Mouse (Mus musculus) myocyte (in vitro differentiated cells): ENCODE data around the gene Gm20388. TPM values are rescaled to one million over a fixed set of nuclear protein-coding genes. Genes with fewer than 3 reads are reported as not detected.

Source experiments
- H3K27me3 ChIP-seq: one replicate; pipeline ENCODE4 v1.6.1; 2011; ENCODE audit not compliant: control insufficient read depth, insufficient read depth, insufficient read length
- H3K36me3 ChIP-seq: one replicate; pipeline ENCODE4 v1.6.1; 2011; ENCODE audit not compliant: control insufficient read depth, insufficient read depth
- H3K4me2 ChIP-seq: one replicate; pipeline ENCODE4 v1.6.1; 2011; ENCODE audit warnings: low read depth, control low read depth
- H3K4me3 ChIP-seq: one replicate; pipeline ENCODE4 v1.5.1; 2011; ENCODE audit warnings: mild to moderate bottlenecking, control low read depth, moderate library complexity
- H3K79me2 ChIP-seq: one replicate; pipeline ENCODE4 v1.6.1; 2011; ENCODE audit not compliant: control insufficient read depth, insufficient read depth
- H3ac ChIP-seq: one replicate; pipeline ENCODE4 v1.6.1; 2011; ENCODE audit not compliant: control insufficient read depth, insufficient read length
- CEBPB ChIP-seq: IDR thresholded peaks from 2 replicates; pipeline ENCODE4 v1.6.1; 2011; ENCODE audit warnings: mild to moderate bottlenecking, moderate library complexity; ENCODE audit not compliant: poor library complexity, insufficient read depth, severe bottlenecking
- E2F4 ChIP-seq: IDR thresholded peaks from one replicate; pipeline ENCODE4 v1.6.1; 2011; ENCODE audit warnings: mild to moderate bottlenecking, control low read depth, moderate library complexity; ENCODE audit not compliant: insufficient read depth
- MAX ChIP-seq: IDR thresholded peaks from one replicate; pipeline ENCODE4 v1.6.1; 2011; ENCODE audit warnings: low read depth, mild to moderate bottlenecking, control low read depth
- MYOD1 ChIP-seq, 3 experiments: IDR thresholded peaks; one replicate each; pipeline ENCODE4 v1.6.1; 2011; ENCODE audit warnings: control low read depth in 2 of 3, low read depth in 2 of 3, mild to moderate bottlenecking in 2 of 3, moderate library complexity in 1 of 3; ENCODE audit not compliant: insufficient read length in 2 of 3, control insufficient read depth in 1 of 3
- MYOG ChIP-seq, 3 experiments: IDR thresholded peaks; one replicate each; pipeline ENCODE4 v1.6.1; 2011; ENCODE audit warnings: control low read depth in 2 of 3, low read depth in 2 of 3, mild to moderate bottlenecking in 2 of 3; ENCODE audit not compliant: insufficient read length in 2 of 3, control insufficient read depth in 1 of 3, insufficient read depth in 1 of 3
- POLR2A ChIP-seq: IDR thresholded peaks from one replicate; pipeline ENCODE4 v1.6.1; 2011; ENCODE audit warnings: low read depth, mild to moderate bottlenecking, control low read depth, moderate library complexity; ENCODE audit not compliant: insufficient read length
- POLR2AphosphoS2 ChIP-seq: IDR thresholded peaks from one replicate; pipeline ENCODE4 v1.6.1; 2011; ENCODE audit warnings: low read depth, control low read depth; ENCODE audit not compliant: insufficient read length
- REST ChIP-seq: IDR thresholded peaks from one replicate; pipeline ENCODE4 v1.6.1; 2011; ENCODE audit warnings: mild to moderate bottlenecking, control low read depth, moderate library complexity; ENCODE audit not compliant: insufficient read depth, insufficient read length
- SRF ChIP-seq: IDR thresholded peaks from one replicate; pipeline ENCODE4 v1.6.1; 2011; ENCODE audit warnings: low read depth; ENCODE audit not compliant: control insufficient read depth, insufficient read length
- TCF12 ChIP-seq: IDR thresholded peaks from one replicate; pipeline ENCODE4 v1.6.1; 2011; ENCODE audit warnings: mild to moderate bottlenecking, control low read depth; ENCODE audit not compliant: poor library complexity, insufficient read depth, severe bottlenecking
- TCF3 ChIP-seq: IDR thresholded peaks from one replicate; pipeline ENCODE4 v1.6.1; 2011; ENCODE audit warnings: low read depth, control low read depth; ENCODE audit not compliant: insufficient read length
- USF1 ChIP-seq: IDR thresholded peaks from one replicate; pipeline ENCODE4 v1.6.1; 2011; ENCODE audit warnings: low read depth, mild to moderate bottlenecking, control low read depth, moderate library complexity
- polyA plus RNA-seq: library from polyadenylated mRNA; unstranded; fragments of >200 nt; fragmentation: generic; extraction: Trizol; gene quantifications from one replicate; pipeline ENCODE4 v1.2.1, GENCODE M21; 2012; ENCODE audit warnings: missing spikeins

The Gm20388 gene
- polyA plus RNA-seq, 1 experiment, result 15.3 TPM

DNA sequence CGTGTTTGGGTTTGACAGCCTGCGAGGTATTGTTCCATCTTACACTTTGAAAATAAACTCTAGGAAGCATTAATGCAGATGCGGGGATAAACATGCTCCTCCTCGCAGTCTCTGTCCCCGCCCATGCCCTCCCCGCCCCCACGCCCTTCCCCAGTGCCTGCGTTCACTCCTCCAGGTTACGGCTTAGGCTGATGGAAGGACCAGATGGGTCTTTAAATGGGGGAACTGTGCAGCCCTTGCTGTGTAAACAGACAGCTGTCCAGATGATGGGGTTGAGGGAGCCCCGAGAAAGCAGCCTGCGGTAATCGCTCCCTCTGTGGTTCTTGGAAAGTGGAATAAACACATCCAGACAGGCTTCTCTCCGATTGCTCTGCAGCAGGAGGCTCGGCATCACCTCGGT, 1390.8 kb downstream of the Gm20388 start:
- Histone ChIP-seq H3K4me3 (no peak overlapping the region), H3K36me3 (no peaks in the 10 kb centered on the region), H3K27me3 (peaks cover 34% of the 10 kb centered on the region), H3K4me2 (no peak overlapping the region), H3ac (no peak overlapping the region), H3K79me2 (no peaks in the 10 kb centered on the region)
- TF ChIP-seq REST (no peak), MAX (no peak), E2F4 (no peak), CEBPB (no peak), TCF12 (no peak), SRF (no peak), POLR2A (no peak), MYOD1 (IDR thresholded peaks at IDR 0.05; ENCODE audit: control insufficient read depth in 1 of 3, insufficient read length in 2 of 3, low read depth in 2 of 3) (no peak), USF1 (no peak), TCF3 (no peak), POLR2AphosphoS2 (no peak), MYOG (IDR thresholded peaks at IDR 0.05; ENCODE audit: control insufficient read depth in 1 of 3, insufficient read depth in 1 of 3, insufficient read length in 2 of 3, low read depth in 2 of 3) (no peak)

DNA sequence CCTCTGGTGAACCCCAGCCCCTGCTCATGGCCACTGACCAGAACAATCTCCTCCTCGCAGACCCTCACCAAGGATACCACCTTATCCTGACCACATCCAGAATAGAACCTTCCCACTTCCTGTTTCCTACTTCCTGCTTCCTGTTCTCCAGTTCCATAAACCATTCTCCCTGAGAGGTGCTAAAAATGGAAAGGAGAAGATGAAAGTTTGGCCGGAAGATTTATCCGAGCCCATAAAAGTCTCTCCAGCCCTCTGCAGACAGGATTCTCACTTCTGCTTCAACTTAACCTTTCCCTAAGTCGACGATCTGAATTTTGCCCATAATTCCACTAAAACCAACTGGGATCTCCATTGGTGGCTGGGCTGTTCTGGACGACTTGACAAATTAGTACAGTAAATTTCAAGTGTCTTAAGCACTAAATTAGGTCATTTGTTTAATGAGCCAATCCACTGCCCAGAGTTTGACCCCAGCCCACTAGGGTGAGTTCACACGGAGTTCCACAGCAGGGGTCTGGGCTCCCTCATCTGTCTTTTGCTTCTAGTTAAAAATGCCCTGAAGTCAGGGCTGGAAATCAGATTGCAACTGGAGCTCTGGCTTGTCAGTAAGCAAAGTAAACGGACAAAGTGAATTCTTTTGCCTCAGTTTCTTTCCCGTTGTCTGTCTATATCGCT, 1391.5 kb downstream of the Gm20388 start:
- H3K4me2 ChIP-seq, result no peak overlapping the region
- TF ChIP-seq CEBPB (no peak), TCF3 (no peak), MYOD1 (IDR thresholded peaks at IDR 0.05; ENCODE audit: control insufficient read depth in 1 of 3, insufficient read length in 2 of 3, low read depth in 2 of 3) (no peak), MAX (no peak), SRF (no peak), REST (no peak), POLR2A (no peak)
- H3K27me3 ChIP-seq, result peaks cover 41% of the 10 kb centered on the region
- H3K4me3 ChIP-seq, result no peak overlapping the region
- H3ac ChIP-seq, result no peak overlapping the region
- no peaks in the 10 kb centered on the region for H3K79me2 ChIP-seq
- H3K36me3 ChIP-seq, result no peaks in the 10 kb centered on the region

DNA sequence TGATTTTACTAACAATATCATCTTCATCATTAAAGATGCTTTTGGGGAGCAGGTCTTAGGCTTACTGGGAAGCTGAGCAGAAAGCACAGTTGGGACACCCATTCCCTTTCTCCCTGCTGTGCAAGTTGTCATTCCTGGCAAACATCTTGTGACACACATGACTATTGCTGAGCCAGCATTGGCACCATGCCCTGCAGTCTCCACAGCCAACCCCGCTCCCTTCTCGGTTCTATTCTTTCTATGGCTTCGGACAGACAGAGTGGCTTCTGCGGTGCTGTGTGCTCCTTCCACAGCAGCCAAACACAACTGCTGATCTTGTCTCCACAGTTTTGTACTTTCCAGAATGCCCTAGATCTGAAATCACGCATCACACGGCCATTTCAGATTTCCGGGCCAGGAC, 1397.1 kb downstream of the Gm20388 start:
- H3K79me2 ChIP-seq, result no peaks in the 10 kb centered on the region
- no peak overlapping the region for H3K4me3 ChIP-seq
- no peak overlapping the region for H3K4me2 ChIP-seq
- no peaks in the 10 kb centered on the region for H3K36me3 ChIP-seq
- no peak overlapping the region for H3ac ChIP-seq
- TF ChIP-seq MYOG (IDR thresholded peaks at IDR 0.05; ENCODE audit: control insufficient read depth in 1 of 3, insufficient read depth in 1 of 3, insufficient read length in 2 of 3, low read depth in 2 of 3) (no peak), CEBPB (no peak)
- peaks cover 77% of the 10 kb centered on the region for H3K27me3 ChIP-seq

DNA sequence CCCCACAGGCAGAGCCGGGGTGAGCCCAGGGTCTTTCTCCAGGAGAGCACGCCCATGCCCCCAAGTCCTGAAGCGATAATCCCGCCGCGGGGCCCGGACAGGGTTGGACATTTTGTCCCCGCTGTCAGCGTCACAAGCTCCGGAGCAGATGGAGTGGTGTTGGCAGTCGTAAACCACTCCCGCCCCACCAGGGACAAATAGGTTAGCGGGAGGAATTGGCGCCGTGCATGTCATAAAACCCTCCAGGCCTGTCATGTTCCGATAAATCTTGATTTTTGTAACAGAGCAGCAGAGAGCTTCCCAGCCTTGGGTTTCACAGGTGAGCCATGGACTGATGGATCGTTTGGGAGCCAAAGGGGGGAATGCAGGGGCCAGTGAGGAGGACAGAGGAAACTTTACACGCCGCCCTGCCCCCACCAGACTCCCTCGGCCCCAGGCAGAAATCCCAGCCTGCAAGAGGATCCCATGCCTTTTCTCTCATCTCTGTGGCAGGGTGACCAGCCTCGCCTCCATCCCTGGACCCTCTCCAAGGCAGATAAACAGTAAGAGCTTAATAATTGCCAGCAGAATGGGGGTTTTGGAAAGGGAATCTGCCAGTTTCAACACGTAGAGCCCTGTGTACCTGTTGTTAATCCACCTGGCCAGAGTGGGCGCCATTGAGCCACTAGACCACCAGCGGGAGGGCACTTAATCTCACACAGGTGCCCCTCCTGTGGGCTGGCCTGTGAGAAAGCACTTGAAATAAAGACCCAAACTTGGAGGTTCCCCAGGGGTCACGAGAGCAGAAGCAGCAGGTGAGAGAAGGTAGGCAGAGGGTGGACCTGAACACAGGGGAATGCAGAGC, 1400.6 kb downstream of the Gm20388 start:
- Histone ChIP-seq H3ac (no peak overlapping the region), H3K79me2 (no peaks in the 10 kb centered on the region), H3K36me3 (no peaks in the 10 kb centered on the region), H3K4me3 (no peak overlapping the region), H3K4me2 (no peak overlapping the region), H3K27me3 (peaks cover 53% of the 10 kb centered on the region)
- TF ChIP-seq TCF12 (no peak), MAX (no peak), MYOD1 (IDR thresholded peaks at IDR 0.05; ENCODE audit: control insufficient read depth in 1 of 3, insufficient read length in 2 of 3, low read depth in 2 of 3) (no peak), CEBPB (no peak), SRF (no peak), REST (no peak), E2F4 (no peak), TCF3 (no peak), POLR2A (no peak), POLR2AphosphoS2 (no peak), MYOG (IDR thresholded peaks at IDR 0.05; ENCODE audit: control insufficient read depth in 1 of 3, insufficient read depth in 1 of 3, insufficient read length in 2 of 3, low read depth in 2 of 3) (no peak), USF1 (no peak)

DNA sequence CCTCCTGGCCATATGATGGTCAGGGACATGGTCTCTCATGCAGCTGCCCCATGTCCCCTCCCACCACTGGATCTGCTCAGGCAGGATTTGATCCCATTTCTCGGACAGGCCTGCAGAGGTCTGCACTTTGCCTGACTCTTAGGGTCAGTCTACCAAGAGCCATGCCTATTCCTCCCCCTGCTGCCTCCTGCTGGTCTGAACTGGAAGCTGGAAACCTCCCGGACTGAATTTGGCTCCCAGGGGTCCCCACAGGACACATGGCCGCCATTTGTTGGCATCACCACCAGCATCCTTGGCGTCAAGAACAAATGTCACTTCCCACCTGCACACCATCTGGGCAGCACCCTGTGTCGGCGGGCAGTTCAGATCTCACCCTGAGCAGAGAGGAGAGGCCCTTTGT, 1402.8 kb downstream of the Gm20388 start:
- TF ChIP-seq REST (no peak), MYOG (IDR thresholded peaks at IDR 0.05; ENCODE audit: control insufficient read depth in 1 of 3, insufficient read depth in 1 of 3, insufficient read length in 2 of 3, low read depth in 2 of 3) (no peak), POLR2AphosphoS2 (no peak), TCF12 (no peak), POLR2A (no peak), TCF3 (no peak), CEBPB (no peak), SRF (no peak), MAX (no peak), MYOD1 (IDR thresholded peaks at IDR 0.05; ENCODE audit: control insufficient read depth in 1 of 3, insufficient read length in 2 of 3, low read depth in 2 of 3) (no peak), E2F4 (no peak), USF1 (no peak)
- Histone ChIP-seq H3ac (no peak overlapping the region), H3K4me3 (no peak overlapping the region), H3K27me3 (peaks cover 32% of the 10 kb centered on the region), H3K4me2 (no peak overlapping the region), H3K36me3 (no peaks in the 10 kb centered on the region), H3K79me2 (no peaks in the 10 kb centered on the region)
